Mouse (Mus musculus) adrenal gland, postnatal 10 days (tissue): ENCODE data around the gene Zic3. TPM values are rescaled to one million over a fixed set of nuclear protein-coding genes. Genes with fewer than 3 reads are reported as not detected.

Experiments used
- DNase-seq: peaks from one replicate; pipeline ENCODE4 v3.0.0; 2021; ENCODE audit warnings: mixed read lengths
- total RNA-seq, 2 experiments: library from RNA; stranded (reverse); gene quantifications; 2 replicates each; pipeline ENCODE4 v1.2.3; 2021

Gene Zic3
- total RNA-seq, 2 experiments from 2014 or later = not detected

- DNase-seq = no peak
Measured at GRCm38 (mm10) chrX:58042512-58042911, 20.0 kb downstream of the Zic3 start.
